Mouse (Mus musculus) midbrain, postnatal 0 days (tissue): ENCODE data around the gene Pitpnm3. TPM values are rescaled to one million over a fixed set of nuclear protein-coding genes. Genes with fewer than 3 reads are reported as not detected.

Source experiments
- ATAC-seq: fragments of 200-750 bp; cut with Nextera tagmentation; 2 replicates; pipeline ENCODE4 v1.8.0; 2017; ENCODE audit warnings: moderate number of reproducible peaks, mild to moderate bottlenecking, moderate TSS enrichment, moderate library complexity; ENCODE audit not compliant: low FRiP score
- DNase-seq: peaks from one replicate; pipeline ENCODE4 v3.0.0-alpha.2; 2015; ENCODE audit warnings: low spot score
- H3K27ac ChIP-seq: fragments of 300-500 bp; sonication (generic); 2 replicates; pipeline ENCODE4 v1.5.1; 2014; ENCODE audit warnings: low read depth, mild to moderate bottlenecking, low read length, mixed read lengths
- H3K27me3 ChIP-seq: fragments of 300-500 bp; sonication (generic); 2 replicates; pipeline ENCODE4 v1.6.1; 2014; ENCODE audit warnings: low read length, control low read depth, mixed read lengths; ENCODE audit not compliant: insufficient read depth
- H3K36me3 ChIP-seq: fragments of 300-500 bp; sonication (generic); 2 replicates; pipeline ENCODE4 v1.6.1; 2014; ENCODE audit warnings: low read length, control low read depth, mixed read lengths; ENCODE audit not compliant: insufficient read depth
- H3K4me1 ChIP-seq: fragments of 300-500 bp; sonication (generic); 2 replicates; pipeline ENCODE4 v1.6.1; 2014; ENCODE audit warnings: mild to moderate bottlenecking, control low read depth, antibody characterized with exemption, low read length, mixed read lengths; ENCODE audit not compliant: insufficient read depth
- H3K4me2 ChIP-seq: fragments of 300-500 bp; sonication (generic); 2 replicates; pipeline ENCODE4 v1.6.1; 2014; ENCODE audit warnings: low read depth, mild to moderate bottlenecking, low read length, mixed read lengths; ENCODE audit not compliant: poor library complexity, severe bottlenecking
- H3K4me3 ChIP-seq: fragments of 300-500 bp; sonication (generic); 2 replicates; pipeline ENCODE4 v1.5.1; 2014; ENCODE audit warnings: low read depth, mild to moderate bottlenecking, low read length, moderate library complexity
- H3K9ac ChIP-seq: fragments of 300-500 bp; sonication (generic); replicated peaks from 2 replicates; pipeline ENCODE4 v1.6.1; 2014; ENCODE audit warnings: mild to moderate bottlenecking, low read length, moderate library complexity, mixed read lengths; ENCODE audit not compliant: poor library complexity, severe bottlenecking
- H3K9me3 ChIP-seq: fragments of 300-500 bp; sonication (generic); 2 replicates; pipeline ENCODE4 v1.6.1; 2016; ENCODE audit warnings: low read length, control low read depth
- CTCF ChIP-seq: IDR thresholded peaks from 2 replicates; pipeline ENCODE4 v1.5.1; 2016; ENCODE audit warnings: antibody characterized with exemption, mild to moderate bottlenecking
- WGBS: fragments of 180-500 bp; shearing (Covaris S2); extraction: QIAGEN DNeasy Blood & Tissue Kit; methylation state at CpG from one replicate; pipeline ENCODE4 v1.1.7; 2014; 5-methylcytosine and 5-hydroxymethylcytosine counted together
- polyA plus RNA-seq: library from polyadenylated mRNA; unstranded; fragments of >200 nt; fragmentation: Nextera tagmentation; extraction: Ambion mirVana; gene quantifications from 2 replicates; pipeline ENCODE4 v1.2.1, GENCODE M21; 2015
- total RNA-seq: library from RNA; depleted of rRNA; stranded (reverse); fragments of >200 nt; gene quantifications from 2 replicates; pipeline ENCODE4 v1.2.3, GENCODE M21; 2014

The Pitpnm3 gene
- total and polyA plus RNA-seq, 2 experiments from 2014 or later, result 7.9 to 33.0 TPM

DNA sequence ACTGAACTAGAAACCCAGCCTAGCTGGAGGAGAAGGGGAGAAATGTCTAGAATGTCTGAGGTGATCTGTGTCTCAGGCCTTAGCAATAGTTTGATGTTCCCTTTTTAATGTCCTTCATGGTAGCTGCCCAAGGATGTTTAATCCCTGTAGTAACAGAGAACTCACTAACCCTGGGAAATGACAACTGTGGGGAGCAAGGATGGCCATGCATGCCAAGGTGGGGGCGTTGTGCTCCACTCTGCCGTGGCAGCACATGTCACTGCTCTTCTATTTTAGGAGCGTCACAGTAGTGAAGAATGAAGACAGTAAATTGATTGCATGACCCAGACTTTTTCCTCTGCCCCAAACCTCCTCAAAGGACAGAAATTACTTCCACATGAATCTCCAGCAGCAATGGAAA is 37.6 kb downstream of the Pitpnm3 start:
- H3K36me3 ChIP-seq, result 0 out of 2 replicates have a peak, but pooled peaks cover 2% of the 10 kb centered on the region
- WGBS, result 80% methylated on average over 3 of the region's 3 CpGs
- no peak overlapping the region for H3K27ac ChIP-seq
- no peak overlapping the region for H3K4me3 ChIP-seq
- TF ChIP-seq CTCF, result no peak
- H3K27me3 ChIP-seq, result no peaks in the 10 kb centered on the region
- ATAC-seq (no peak), DNase-seq (no peak)
- H3K4me2 ChIP-seq, result no peak overlapping the region
- no peaks in the 10 kb centered on the region for H3K4me1 ChIP-seq
- H3K9me3 ChIP-seq, result no peaks in the 10 kb centered on the region
- no peak overlapping the region for H3K9ac ChIP-seq

DNA sequence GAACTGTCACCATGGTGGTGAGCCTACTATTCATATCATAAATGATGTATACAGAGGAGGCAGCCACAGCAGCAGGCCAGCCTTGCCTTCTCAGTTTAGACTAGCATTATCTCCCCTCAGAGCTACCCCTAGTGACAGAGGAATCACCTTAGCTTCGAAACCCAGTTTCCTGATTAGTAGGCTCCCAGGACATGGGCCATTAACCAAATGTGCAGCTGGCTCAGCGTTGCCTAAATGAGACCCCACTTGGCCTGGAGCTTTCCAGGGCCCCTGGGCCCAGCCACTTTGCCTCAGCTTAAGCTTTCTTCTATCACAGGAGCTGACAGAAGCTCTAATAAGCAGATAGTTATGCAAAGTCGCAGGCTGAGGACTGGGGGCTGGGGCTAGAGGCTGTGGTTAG is 39.6 kb downstream of the Pitpnm3 start:
- DNase-seq (no peak), ATAC-seq (no peak)
- WGBS, result 27% methylated on average over 3 of the region's 3 CpGs
- Histone ChIP-seq H3K27me3 (no peaks in the 10 kb centered on the region), H3K4me3 (no peak overlapping the region), H3K9ac (no peak overlapping the region), H3K4me1 (no peaks in the 10 kb centered on the region), H3K4me2 (no peak overlapping the region), H3K27ac (no peak overlapping the region), H3K9me3 (no peaks in the 10 kb centered on the region), H3K36me3 (0 out of 2 replicates have a peak, but pooled peaks cover 2% of the 10 kb centered on the region)
- TF ChIP-seq CTCF, result no peak

DNA sequence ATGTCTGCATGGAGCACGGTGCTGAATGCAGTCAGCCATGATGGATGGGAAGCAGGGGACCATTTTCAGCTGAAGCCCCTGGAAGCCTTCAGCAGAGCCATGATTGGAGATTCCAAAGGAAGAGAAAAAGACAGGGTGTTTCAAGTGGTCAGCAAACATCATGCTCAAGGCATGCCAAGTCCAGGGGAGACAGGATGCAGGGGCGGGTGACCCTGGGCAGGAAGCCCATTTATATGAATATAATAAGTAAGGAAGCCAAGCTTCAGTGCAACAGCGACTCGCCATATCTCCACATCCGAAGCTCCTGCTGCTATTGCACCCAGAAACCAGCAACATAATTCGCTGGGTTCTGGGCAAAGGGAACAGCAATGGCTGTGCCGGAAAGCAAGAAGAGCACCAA is 41.1 kb downstream of the Pitpnm3 start:
- H3K4me3 ChIP-seq, result no peak overlapping the region
- no peak overlapping the region for H3K4me2 ChIP-seq
- H3K4me1 ChIP-seq, result no peaks in the 10 kb centered on the region
- 0 out of 2 replicates have a peak, but pooled peaks cover 2% of the 10 kb centered on the region for H3K36me3 ChIP-seq
- 87% methylated on average over 7 of the region's 7 CpGs for WGBS
- no peaks in the 10 kb centered on the region for H3K27me3 ChIP-seq
- DNase-seq, result no peak
- ATAC-seq, result no peak
- H3K9ac ChIP-seq, result no peak overlapping the region
- H3K9me3 ChIP-seq, result no peaks in the 10 kb centered on the region
- H3K27ac ChIP-seq, result no peak overlapping the region
- TF ChIP-seq CTCF, result no peak

DNA sequence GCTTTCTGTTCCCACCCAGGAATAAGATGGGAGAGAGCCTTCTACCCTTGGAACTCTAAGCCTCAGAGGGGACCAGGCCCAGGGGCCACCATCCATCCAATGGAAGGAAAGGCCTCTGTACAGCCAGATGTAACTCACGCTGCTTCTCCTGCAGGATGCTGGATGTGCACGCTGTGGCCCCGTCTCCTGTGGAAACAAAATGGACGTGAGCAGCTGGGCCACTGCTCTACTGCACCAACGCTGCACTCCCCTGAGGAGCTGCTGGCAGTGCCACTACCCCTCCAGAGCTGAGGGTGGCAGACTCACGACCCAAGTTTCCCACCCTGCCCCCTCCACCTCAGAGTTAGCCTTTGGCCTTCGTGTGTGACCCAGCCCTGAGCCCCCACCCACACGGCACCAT is 43.2 kb downstream of the Pitpnm3 start:
- no peak for TF ChIP-seq CTCF
- H3K9me3 ChIP-seq, result no peaks in the 10 kb centered on the region
- no peak overlapping the region for H3K4me2 ChIP-seq
- H3K4me3 ChIP-seq, result no peak overlapping the region
- WGBS, result 61% methylated on average over 8 of the region's 8 CpGs
- H3K27me3 ChIP-seq, result no peaks in the 10 kb centered on the region
- 0 out of 2 replicates have a peak, but pooled peaks cover 2% of the 10 kb centered on the region for H3K36me3 ChIP-seq
- peaks cover under 1% of the 10 kb centered on the region; the same call in 1 of the 2 replicates for H3K4me1 ChIP-seq
- ATAC-seq (no peak), DNase-seq (no peak)
- H3K9ac ChIP-seq, result no peak overlapping the region
- no peak overlapping the region for H3K27ac ChIP-seq

DNA sequence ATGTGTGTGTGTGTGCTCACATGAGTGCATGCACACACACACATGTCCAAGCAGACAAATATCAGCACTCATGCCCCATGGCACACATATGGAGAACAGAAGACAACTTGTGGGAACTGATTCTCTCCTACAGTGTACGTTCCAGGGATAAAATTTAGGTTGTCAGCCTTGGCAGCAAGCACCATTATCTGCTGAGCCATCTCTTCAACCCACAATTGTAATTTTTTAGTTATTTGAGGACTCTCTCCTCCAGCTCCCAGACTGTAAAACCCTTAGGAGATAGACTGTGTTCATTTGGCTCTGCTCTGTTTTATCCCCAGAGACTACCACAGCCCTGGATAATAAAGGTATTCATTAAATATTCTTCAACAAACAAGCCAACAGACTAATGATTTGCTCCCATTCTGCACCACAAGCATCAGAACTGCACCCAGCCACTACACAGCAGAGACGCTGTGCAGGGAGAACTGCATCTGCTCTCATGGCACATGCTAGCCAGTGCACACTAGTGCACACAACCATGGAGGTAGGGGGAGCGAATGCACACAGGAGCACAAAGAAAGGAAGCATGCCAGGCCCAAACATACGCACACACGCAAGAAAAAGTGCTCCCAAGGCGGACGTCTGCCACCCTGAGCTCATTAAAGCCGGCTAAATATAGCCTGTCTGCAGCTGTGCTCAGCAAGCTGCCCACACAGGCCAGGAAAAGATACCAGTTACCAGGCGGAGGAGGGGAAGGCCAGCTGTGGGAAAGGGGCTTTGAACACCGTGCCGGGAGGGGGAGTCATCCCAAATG is 49.1 kb downstream of the Pitpnm3 start:
- H3K4me2 ChIP-seq, result no peak overlapping the region
- H3K36me3 ChIP-seq, result no peaks in the 10 kb centered on the region
- ATAC-seq, result peak; percentile 68; the same call in 1 of the 2 replicates
- no peak for TF ChIP-seq CTCF
- no peaks in the 10 kb centered on the region for H3K9me3 ChIP-seq
- H3K27me3 ChIP-seq, result no peaks in the 10 kb centered on the region
- peak; percentile 78 for DNase-seq
- no peak overlapping the region for H3K4me3 ChIP-seq
- 20% methylated on average over 11 of the region's 11 CpGs for WGBS
- H3K4me1 ChIP-seq, result peaks cover 9% of the 10 kb centered on the region
- peak overlapping the region; percentile 85 for H3K27ac ChIP-seq
- 0 out of 2 replicates have a peak overlapping the region, but pooled peaks have one; percentile 13 for H3K9ac ChIP-seq

DNA sequence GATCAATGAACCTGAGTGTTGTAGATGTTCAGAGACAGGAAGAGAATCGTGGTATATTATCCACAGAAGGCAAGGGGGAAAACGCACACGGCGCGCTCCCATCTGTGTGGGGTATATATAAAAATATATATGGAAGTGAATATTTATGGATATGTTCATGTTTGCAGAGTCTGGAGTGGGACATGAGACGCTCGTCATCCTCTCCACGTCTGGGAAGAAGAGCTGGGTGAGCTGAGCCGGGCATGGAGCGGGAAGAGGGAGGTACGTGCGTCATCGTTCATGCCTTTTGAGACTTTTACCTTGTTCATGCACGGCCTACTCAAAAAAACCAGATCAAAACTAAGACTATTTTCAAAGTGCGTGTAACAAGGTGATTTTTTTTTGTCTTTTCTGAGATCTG is 51.2 kb downstream of the Pitpnm3 start:
- Histone ChIP-seq H3K4me2 (no peak overlapping the region), H3K9me3 (no peaks in the 10 kb centered on the region), H3K36me3 (no peaks in the 10 kb centered on the region), H3K4me3 (no peak overlapping the region), H3K27me3 (no peaks in the 10 kb centered on the region), H3K4me1 (peaks cover 9% of the 10 kb centered on the region), H3K27ac (no peak overlapping the region), H3K9ac (no peak overlapping the region)
- no peak for DNase-seq
- no peak for ATAC-seq
- no peak for TF ChIP-seq CTCF
- WGBS, result 92% methylated on average over 15 of the region's 15 CpGs
